Mouse (Mus musculus) liver, embryonic 14.5 days (tissue): ENCODE data around the gene Nrxn3.

ENCODE experiments used
- CTCF ChIP-seq: IDR thresholded peaks from 2 replicates; pipeline ENCODE4 v1.5.1; 2016; ENCODE audit warnings: antibody characterized with exemption, low read depth, control low read depth
- EP300 ChIP-seq: IDR thresholded peaks from 2 replicates; pipeline ENCODE4 v1.6.1; 2016; ENCODE audit warnings: antibody characterized with exemption, low read depth

DNA sequence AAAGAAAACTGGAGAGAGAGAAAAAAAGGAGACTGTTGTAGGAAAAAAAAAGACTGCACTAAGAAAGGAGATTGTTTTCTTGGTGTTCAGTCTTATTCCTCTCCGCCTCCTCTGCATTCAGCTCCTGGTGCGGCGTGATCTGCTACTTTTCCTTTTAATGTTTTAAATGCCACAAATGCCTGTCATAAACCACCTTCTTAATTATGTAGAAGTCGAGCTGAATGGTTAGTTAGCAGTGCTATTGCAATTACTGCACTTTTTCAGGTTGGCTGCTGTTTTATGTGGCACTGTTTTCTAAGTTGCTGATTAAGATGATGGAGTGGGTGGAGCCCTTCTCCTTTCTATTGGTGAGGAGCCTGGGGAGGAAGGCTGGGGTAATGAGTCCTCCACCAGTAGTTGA, 1131.7 kb downstream of the Nrxn3 start:
- TF ChIP-seq CTCF (no peak), EP300 (no peak)
